Mouse (Mus musculus): ENCODE results near the gene Pm20d2. TPM values are rescaled to one million over a fixed set of nuclear protein-coding genes. Genes with fewer than 3 reads are reported as not detected.

The Pm20d2 gene
- polyA plus RNA-seq, 1 experiment from 2014 or later: 2.3 TPM

DNA sequence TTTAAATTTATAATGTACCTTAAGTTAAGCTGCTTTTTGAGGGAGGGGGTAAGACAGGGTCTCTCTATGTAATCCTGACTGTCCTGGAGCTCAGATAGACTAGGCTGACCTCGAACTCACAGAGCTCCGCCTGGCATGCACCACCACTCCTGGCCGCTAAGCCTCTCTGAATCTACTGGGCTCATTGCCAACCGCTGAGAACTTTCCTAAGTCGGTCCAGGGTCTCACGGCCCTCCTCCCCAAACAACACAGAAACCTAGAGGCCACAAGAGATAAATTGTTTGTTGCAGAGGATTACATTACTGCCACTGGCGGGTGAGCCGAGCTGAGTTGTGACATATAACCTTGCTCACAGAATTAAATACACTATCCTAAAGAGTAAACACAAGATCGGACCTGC is 1.4 kb downstream of the Pm20d2 start:
- peak overlapping the region; percentile 89 for H3K4me2 ChIP-seq
- H3K36me3 ChIP-seq (replicated peaks): no peaks in the 10 kb centered on the region
- H3K9ac ChIP-seq: no peak overlapping the region
- H3K27me3 ChIP-seq: peaks cover 7% of the 10 kb centered on the region; the same call in 1 of the 2 replicates
- H3K4me3 ChIP-seq (replicated peaks): peak overlapping the region; percentile 64
- H3K9me3 ChIP-seq: no peaks in the 10 kb centered on the region
- ATAC-seq (ENCODE audit: low FRiP score): no peak
- H3K4me1 ChIP-seq: 0 out of 2 replicates have a peak, but pooled peaks cover 4% of the 10 kb centered on the region
- 20% methylated on average over 9 of the region's 9 CpGs for WGBS
- H3K27ac ChIP-seq: no peak overlapping the region

DNA sequence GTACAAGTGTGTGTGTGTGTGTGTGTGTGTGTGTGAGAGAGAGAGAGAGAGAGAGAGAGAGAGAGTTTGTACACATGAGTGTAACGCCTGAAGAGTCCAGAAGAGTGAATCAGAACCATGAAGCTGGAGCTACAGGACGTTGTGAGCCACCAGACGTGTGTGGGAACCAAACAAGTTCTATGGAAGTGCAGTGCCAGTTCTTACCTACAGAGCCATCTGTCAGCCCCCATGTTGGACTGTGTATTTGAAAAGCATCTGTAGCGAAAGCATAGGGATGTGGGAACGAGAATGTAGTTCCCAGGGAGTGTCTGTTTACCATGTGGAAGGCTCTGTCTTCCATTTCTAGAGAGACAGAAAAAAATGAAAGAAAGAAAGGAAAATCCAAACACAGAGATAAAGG is 6.1 kb downstream of the Pm20d2 start:
- Histone ChIP-seq H3K27ac (no peak overlapping the region), H3K4me3 (replicated peaks) (no peak overlapping the region), H3K27me3 (peaks cover 7% of the 10 kb centered on the region; the same call in 1 of the 2 replicates), H3K4me1 (0 out of 2 replicates have a peak, but pooled peaks cover 4% of the 10 kb centered on the region), H3K9me3 (no peaks in the 10 kb centered on the region), H3K9ac (no peak overlapping the region), H3K4me2 (no peak overlapping the region), H3K36me3 (replicated peaks) (no peaks in the 10 kb centered on the region; the same call in 1 of the 2 replicates)
- 85% methylated on average over 5 of the region's 5 CpGs for WGBS
- ATAC-seq (ENCODE audit: low FRiP score): no peak

DNA sequence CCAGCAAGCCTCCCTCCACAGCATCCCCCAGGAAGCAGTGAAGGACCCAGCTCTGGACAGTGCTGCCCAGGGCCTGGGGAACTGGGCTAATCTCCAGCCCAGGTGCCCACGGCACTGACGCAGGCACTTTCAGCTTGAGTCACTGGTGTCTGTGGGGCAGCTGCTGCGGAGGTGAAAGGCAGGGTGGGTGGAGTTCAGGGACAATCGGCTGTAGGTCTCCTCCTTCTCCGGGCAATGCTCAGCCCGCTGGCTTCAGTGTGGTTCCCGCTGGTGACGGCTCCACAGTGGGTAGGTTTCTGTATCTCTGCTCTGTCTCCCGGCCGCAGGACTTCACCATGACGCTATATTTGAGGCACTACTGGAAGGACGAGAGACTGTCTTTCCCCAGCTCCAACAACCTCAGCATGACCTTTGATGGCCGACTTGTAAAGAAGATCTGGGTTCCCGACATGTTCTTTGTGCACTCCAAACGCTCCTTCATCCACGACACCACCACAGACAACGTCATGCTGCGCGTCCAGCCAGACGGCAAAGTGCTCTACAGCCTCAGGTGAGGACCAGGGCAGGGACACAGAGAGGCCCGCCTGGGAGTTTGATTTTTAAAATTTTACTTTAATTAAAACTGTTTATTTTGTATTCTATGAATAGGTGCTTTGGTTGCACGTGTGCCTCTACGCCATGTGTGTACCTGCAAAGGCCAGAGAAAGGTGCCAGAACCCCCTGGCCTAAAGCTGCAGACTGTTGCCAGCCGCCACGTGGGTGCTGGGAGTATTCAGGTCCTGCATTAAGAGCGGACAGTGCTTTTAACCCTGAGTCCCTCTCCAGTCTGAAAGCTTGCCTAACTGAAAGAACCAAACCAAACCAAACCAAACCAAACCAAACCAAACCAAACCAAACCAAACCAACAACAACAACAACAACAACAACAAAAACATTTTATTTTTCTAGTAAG is 37.2 kb downstream of the Pm20d2 start:
- H3K4me3 ChIP-seq (replicated peaks): no peak overlapping the region
- H3K27ac ChIP-seq: no peak overlapping the region
- 0 out of 2 replicates have a peak, but pooled peaks cover 2% of the 10 kb centered on the region for H3K27me3 ChIP-seq
- no peak overlapping the region for H3K4me2 ChIP-seq
- H3K9me3 ChIP-seq: no peaks in the 10 kb centered on the region
- H3K9ac ChIP-seq: no peak overlapping the region
- 86% methylated on average over 26 of the region's 26 CpGs for WGBS
- peaks cover under 1% of the 10 kb centered on the region; the same call in 1 of the 2 replicates for H3K4me1 ChIP-seq
- no peak for ATAC-seq (ENCODE audit: low FRiP score)
- no peaks in the 10 kb centered on the region for H3K36me3 ChIP-seq (replicated peaks)

DNA sequence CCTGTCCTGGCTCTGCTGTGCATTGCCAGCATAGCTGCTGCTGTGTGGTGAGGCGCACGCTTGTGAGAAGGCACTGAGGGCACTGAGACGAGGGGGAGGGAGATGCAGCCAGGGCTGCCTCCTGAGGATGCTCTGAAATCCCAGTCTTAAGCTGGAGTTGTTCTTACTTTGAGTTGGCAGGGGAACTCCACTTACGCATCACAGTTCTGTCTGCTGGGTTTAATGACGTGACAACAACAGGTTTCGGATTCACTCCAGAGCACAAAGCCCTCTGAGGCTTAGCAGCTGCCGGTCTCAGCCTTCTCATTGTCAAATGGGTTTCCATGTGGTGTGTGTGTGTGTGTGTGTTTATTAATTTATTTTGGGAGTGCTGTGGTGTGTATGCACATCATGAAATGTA is 40.4 kb downstream of the Pm20d2 start:
- Histone ChIP-seq H3K4me1 (peaks cover 7% of the 10 kb centered on the region; the same call in 1 of the 2 replicates), H3K27ac (no peak overlapping the region), H3K4me2 (no peak overlapping the region), H3K36me3 (replicated peaks) (no peaks in the 10 kb centered on the region), H3K9me3 (no peaks in the 10 kb centered on the region), H3K9ac (no peak overlapping the region), H3K4me3 (replicated peaks) (no peak overlapping the region), H3K27me3 (peaks cover 17% of the 10 kb centered on the region; the same call in 1 of the 2 replicates)
- WGBS: 43% methylated on average over 7 of the region's 7 CpGs
- no peak for ATAC-seq (ENCODE audit: low FRiP score)

DNA sequence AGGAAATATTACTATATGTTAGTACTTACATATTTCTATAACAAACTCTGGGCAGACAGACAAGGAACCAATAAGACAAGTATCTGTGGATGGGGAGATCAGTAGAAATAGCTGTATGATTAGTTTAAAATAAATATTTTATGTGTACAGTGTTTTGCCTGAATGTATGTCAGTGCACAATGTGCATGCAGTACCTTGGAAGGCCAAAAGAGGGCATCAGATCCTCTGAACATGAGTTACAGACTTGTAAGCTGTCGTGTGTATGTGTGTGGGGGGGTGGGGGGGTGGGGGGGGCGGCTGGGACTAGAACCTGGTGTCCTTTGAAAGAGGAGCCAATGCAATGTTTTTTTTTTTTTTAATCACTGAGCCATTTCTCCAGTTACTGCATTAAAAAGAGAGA is 41.7 kb downstream of the Pm20d2 start:
- Histone ChIP-seq H3K4me1 (peaks cover 7% of the 10 kb centered on the region; the same call in 1 of the 2 replicates), H3K9ac (no peak overlapping the region), H3K4me2 (no peak overlapping the region), H3K36me3 (replicated peaks) (no peaks in the 10 kb centered on the region), H3K27ac (no peak overlapping the region), H3K27me3 (peaks cover 17% of the 10 kb centered on the region; the same call in 1 of the 2 replicates), H3K4me3 (replicated peaks) (no peak overlapping the region), H3K9me3 (no peaks in the 10 kb centered on the region)
- WGBS: 25% methylated on average over 2 of the region's 2 CpGs
- ATAC-seq (ENCODE audit: low FRiP score): no peak

DNA sequence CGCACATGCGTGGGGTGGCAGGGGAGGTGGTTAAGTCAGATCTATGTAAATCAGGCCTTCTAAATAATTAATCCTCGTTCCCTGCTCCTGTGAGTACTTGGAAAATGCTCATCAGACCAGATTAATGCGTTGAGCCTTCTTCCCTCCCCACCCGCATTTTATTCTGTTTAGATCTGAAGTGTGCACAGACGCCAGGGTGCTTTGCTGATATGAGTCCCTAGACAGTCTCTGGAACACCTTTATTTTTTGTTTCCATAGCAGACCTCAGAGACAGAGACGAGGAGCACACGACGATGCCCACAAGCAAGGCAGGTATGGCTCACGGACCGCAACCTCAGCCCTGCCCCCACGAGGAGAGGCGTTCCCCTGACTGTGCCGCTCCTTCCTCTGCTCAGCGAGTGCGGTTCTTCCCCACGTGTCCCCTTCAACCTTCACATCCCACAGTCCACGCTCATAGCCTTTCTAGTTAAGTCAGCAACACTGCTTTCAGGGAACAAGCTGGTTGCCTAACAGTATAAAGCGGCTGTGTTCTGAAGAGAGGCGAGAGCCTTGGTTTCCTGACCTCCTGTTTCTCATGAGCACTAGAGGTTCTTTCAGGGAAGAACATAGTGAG is 42.8 kb downstream of the Pm20d2 start:
- 47% methylated on average over 20 of the region's 20 CpGs for WGBS
- H3K27ac ChIP-seq: no peak overlapping the region
- ATAC-seq (ENCODE audit: low FRiP score): no peak
- peaks cover 17% of the 10 kb centered on the region; the same call in 1 of the 2 replicates for H3K27me3 ChIP-seq
- 0 out of 2 replicates have a peak, but pooled peaks cover 3% of the 10 kb centered on the region for H3K9me3 ChIP-seq
- H3K9ac ChIP-seq: peak overlapping the region; percentile 29; the same call in 1 of the 2 replicates
- H3K36me3 ChIP-seq (replicated peaks): no peaks in the 10 kb centered on the region
- peaks cover 7% of the 10 kb centered on the region; the same call in 1 of the 2 replicates for H3K4me1 ChIP-seq
- H3K4me2 ChIP-seq: peak overlapping the region; percentile 24
- no peak overlapping the region for H3K4me3 ChIP-seq (replicated peaks)

DNA sequence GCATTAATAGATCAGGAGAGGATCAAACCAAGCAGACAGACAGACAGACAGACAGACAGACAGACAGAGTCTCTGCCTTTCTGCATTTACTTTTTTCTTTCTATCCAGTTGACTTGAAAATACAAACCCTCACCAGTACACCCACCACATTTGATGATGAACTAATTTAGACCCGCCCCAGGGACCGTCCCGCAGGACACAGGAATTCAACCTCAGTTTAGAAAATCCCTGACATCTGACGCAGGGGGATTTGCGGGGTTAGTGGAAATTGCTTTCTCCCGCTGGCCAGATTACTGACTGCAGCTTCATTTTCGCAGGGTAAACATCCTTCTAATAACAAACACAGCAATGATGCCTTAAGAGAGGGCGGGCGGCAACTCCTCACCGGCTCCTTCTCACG is 57.3 kb downstream of the Pm20d2 start, which contains the start of gene Gabrr1:
TSS of gene Gabrr1 (plus strand) at position 301 of the 400 bp plus-strand sequence.
- H3K9me3 ChIP-seq: no peaks in the 10 kb centered on the region
- no peak for ATAC-seq (ENCODE audit: low FRiP score)
- no peaks in the 10 kb centered on the region for H3K36me3 ChIP-seq (replicated peaks)
- H3K4me3 ChIP-seq (replicated peaks): no peak within 1 kb of the TSS
- no peaks in the 10 kb centered on the region for H3K27me3 ChIP-seq
- WGBS: 80% methylated on average over 11 of the region's 11 CpGs
- H3K27ac ChIP-seq: no peak within 1 kb of the TSS
- no peak within 1 kb of the TSS for H3K4me2 ChIP-seq
- H3K4me1 ChIP-seq: no peaks in the 10 kb centered on the region
- H3K9ac ChIP-seq: no peak within 1 kb of the TSS

DNA sequence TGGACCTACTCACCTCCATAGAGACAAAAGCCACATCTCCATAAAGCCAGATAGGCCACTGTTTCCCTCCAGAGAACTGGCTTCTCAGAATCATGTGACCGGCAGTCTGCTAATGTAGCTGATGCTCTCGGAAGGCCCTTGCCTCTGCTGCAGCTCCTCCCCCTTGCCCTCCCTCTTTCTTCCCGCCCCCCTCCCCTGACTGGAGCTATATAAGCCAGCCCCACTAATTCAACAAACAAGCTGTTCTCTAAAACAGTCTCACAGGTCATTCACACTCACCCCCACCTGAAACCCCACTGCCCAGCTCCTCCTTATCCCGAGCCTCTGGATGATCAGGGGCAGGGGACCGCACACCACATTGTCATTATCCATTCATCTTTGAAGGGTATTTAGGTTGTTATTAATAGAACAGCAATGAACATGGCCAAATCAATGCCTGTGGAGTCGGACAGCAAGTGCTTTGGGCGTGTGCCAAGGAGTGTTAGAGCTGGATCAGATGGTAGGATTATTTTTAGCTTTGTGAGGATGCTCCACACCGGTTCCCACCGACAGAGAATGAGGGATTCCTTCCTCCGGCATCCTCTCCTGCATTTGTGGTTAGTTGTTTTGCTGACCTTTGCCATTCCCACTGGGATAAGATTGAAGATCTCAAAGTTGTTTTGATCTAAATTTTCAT is 64.0 kb downstream of the Pm20d2 start:
- 0 out of 2 replicates have a peak, but pooled peaks have one; percentile 33 for ATAC-seq (ENCODE audit: low FRiP score)
- WGBS: 70% methylated on average over 10 of the region's 10 CpGs
- Histone ChIP-seq H3K27me3 (no peaks in the 10 kb centered on the region), H3K4me2 (no peak overlapping the region), H3K9me3 (no peaks in the 10 kb centered on the region), H3K27ac (no peak overlapping the region), H3K36me3 (replicated peaks) (no peaks in the 10 kb centered on the region), H3K4me3 (replicated peaks) (no peak overlapping the region), H3K9ac (no peak overlapping the region), H3K4me1 (no peaks in the 10 kb centered on the region)

DNA sequence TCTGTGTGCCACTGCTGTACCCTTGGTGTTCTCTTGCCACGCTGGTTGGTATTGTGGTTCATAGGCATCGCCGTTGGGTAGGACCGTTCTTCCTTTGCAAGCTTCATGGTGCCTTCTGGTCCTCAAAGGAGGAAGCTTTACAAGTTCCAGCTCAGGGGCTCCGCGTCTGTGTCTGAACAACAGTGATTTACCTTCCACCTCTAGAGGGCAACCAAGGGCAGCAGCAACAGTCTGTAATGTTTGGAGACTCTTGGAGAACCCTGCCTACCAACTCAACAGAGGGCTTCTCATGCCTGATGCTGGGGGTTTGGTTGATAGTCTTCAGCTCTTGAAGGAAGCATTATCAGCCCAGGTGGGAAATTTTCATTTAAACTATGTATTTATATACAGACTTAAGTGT is 65.0 kb downstream of the Pm20d2 start:
- Histone ChIP-seq H3K27ac (no peak overlapping the region), H3K27me3 (no peaks in the 10 kb centered on the region), H3K36me3 (replicated peaks) (no peaks in the 10 kb centered on the region), H3K9me3 (no peaks in the 10 kb centered on the region), H3K4me3 (replicated peaks) (no peak overlapping the region), H3K9ac (no peak overlapping the region), H3K4me2 (no peak overlapping the region), H3K4me1 (no peaks in the 10 kb centered on the region)
- ATAC-seq (ENCODE audit: low FRiP score): no peak
- 78% methylated on average over 6 of the region's 6 CpGs for WGBS

Other genes starting within 250 kb of the Pm20d2 start
- gene Ankrd6, start 238.9 kb downstream of the Pm20d2 start, polyA plus RNA-seq (2016; fragmentation: Nextera tagmentation; extraction: Ambion mirVana): 22.3 and 22.6 TPM in 2 replicates
- gene Rragd, start 206.7 kb downstream of the Pm20d2 start, polyA plus RNA-seq (2016; fragmentation: Nextera tagmentation; extraction: Ambion mirVana): 31.2 and 31.8 TPM in 2 replicates
- 50.5 and 51.9 TPM in 2 replicates for gene Ube2j1, start 158.3 kb downstream of the Pm20d2 start, polyA plus RNA-seq (2016; fragmentation: Nextera tagmentation; extraction: Ambion mirVana)
- gene Gabrr2, start 126.7 kb downstream of the Pm20d2 start, polyA plus RNA-seq (2016; fragmentation: Nextera tagmentation; extraction: Ambion mirVana): 0.32 and 0.55 TPM in 2 replicates
- 0.13 TPM in 1 of 2 replicates, not detected in the other for gene Gabrr1, start 57.2 kb downstream of the Pm20d2 start, polyA plus RNA-seq (2016; fragmentation: Nextera tagmentation; extraction: Ambion mirVana)
- 10.2 and 11.6 TPM in 2 replicates for gene Srsf12, start 19.3 kb upstream of the Pm20d2 start, polyA plus RNA-seq (2016; fragmentation: Nextera tagmentation; extraction: Ambion mirVana)
- 95.5 and 99.5 TPM in 2 replicates for gene Pnrc1, start 100.4 kb upstream of the Pm20d2 start, polyA plus RNA-seq (2016; fragmentation: Nextera tagmentation; extraction: Ambion mirVana)
- gene Rngtt, start 120.6 kb upstream of the Pm20d2 start, polyA plus RNA-seq (2016; fragmentation: Nextera tagmentation; extraction: Ambion mirVana): 33.9 and 34.4 TPM in 2 replicates